Mouse (Mus musculus): ENCODE data around the gene Tbca.

Gene Tbca

DNA sequence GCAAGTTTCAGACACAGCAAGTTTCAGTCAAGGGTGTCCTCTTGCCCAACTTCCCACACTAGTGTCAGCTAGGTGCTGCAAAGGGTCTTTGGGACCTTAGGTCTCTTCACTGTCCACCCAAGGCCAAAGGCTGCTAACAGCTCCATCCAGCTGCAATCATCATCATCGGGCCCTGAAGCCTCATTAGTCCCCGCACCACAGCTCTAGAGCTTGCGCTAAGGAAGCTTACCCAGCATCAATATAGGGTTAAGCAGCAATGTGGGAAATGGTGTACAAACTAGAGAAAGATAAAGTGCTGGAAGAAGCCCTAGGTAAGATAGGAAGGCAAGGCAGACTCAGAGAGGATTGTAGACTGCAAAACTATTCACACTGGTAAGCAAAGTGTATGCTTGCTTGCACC, 92.5 kb downstream of the Tbca start:
- no peak for DNase-seq (ENCODE audit: low read depth)

DNA sequence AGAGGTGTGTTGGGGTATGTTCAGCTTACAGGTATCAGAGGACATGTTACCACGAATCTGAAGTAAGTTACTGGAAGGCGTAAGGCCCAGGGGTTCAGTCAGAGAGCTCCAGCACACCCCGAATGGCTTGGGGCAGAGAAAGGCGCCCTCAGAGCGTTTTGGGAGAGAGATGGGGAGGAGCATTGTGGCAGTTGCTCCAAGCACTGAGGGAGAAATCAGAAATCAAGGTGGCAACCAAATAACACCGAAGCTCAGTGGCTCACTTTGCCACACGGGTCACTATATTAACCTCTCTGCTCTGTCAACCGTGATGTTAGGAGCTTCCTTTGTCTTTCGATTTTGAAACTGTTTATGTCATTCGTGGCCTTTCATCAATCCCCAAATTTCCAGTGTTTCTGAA, 93.5 kb downstream of the Tbca start:
- no peak for DNase-seq (ENCODE audit: low read depth)

DNA sequence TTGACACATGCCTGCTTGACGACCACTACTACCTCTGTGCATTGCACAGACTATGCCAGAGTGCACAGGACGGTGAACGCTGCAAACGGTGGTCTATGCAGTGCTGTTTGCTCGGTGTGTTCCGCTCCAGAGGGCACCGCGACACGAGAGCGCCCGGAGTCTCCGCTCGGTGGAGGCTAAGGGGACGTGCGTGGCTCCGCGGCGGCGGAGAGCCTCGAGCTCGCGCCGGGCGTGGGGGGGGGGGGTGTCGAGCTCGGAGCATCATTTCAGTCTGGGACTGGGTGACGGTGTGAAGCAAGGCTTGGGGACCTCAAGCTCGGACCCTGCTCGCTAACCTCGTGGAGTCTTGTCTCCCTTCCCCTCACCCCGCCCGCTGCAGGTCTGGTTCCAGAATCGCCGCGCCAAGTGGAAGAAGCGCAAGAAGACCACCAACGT, 94.0 kb downstream of the Tbca start:
- no peak for DNase-seq (ENCODE audit: low read depth)

DNA sequence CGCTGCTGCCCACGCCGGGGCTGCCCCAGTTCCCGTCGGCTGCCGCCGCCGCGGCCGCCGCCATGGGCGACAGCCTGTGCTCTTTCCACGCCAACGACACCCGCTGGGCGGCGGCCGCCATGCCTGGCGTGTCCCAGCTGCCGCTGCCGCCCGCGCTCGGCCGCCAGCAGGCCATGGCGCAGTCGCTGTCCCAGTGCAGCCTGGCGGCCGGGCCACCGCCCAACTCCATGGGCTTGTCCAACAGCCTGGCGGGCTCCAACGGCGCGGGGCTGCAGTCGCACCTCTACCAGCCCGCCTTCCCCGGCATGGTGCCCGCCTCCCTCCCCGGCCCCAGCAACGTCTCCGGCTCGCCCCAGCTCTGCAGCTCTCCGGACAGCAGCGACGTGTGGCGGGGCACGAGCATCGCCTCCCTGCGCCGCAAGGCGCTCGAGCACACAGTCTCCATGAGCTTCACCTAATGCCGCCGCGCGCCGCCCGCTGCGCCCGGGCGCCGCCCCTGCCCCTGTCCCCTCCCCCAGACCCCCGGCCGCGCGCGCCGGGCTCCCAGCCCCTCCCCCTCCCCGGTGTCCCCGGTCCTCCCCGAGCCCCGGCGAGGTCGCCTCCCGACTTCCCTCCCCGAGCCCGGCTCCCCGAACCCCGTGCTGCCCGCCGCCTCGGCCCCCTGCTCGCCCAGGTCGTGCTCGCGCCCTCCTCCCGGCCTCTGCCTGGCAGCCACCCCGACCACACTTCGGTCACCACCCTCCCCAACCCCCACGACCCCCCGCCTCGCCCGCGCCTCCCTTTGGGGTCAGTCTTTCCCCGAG, 94.7 kb downstream of the Tbca start:
- no peak for DNase-seq (ENCODE audit: low read depth)

DNA sequence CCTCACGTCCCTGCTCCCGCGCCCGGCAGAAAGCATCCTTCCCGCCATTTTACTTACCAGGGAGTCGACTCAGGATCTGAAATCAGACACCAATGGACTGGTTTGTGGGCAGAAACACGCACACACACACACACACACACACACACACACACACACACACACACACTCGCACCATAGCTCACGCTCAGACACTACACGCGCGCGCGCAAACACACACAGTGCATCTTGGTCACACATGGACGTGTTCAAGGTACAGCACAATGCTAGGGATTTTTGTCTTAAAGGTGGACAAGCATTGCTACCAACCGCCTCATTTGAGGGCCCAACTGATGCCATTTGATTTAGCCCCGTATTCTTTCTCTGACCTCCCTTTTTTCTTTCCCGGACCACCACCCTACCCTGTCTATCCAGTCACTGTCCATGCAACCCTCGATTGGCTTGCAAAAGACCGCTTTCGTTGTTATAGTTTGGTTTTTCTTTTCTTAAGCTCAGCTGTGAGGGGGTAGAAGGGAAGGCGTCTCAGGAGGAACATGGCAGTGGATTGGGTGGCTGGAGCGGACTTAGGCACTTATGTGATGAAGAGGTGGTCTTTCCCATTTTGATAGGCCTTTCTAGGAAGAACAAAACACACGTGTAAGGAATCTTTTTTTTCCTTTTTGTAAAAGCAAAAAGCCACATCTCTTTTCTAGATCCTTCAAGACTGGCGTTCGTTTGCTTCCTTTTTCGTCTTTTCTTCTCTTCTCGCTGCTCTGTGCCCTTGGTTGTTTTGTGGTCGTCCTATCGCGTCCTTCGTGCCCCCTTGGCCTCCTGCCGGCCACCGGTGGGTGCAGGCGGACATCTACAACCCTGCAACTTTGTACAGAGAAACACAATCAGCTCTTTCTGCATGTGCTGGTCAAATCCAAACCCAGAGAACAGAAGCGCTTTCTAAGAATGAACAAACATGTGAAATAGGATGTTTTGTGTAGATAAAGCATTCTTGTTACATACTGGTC, 95.6 kb downstream of the Tbca start:
- DNase-seq (ENCODE audit: low read depth): no peak

DNA sequence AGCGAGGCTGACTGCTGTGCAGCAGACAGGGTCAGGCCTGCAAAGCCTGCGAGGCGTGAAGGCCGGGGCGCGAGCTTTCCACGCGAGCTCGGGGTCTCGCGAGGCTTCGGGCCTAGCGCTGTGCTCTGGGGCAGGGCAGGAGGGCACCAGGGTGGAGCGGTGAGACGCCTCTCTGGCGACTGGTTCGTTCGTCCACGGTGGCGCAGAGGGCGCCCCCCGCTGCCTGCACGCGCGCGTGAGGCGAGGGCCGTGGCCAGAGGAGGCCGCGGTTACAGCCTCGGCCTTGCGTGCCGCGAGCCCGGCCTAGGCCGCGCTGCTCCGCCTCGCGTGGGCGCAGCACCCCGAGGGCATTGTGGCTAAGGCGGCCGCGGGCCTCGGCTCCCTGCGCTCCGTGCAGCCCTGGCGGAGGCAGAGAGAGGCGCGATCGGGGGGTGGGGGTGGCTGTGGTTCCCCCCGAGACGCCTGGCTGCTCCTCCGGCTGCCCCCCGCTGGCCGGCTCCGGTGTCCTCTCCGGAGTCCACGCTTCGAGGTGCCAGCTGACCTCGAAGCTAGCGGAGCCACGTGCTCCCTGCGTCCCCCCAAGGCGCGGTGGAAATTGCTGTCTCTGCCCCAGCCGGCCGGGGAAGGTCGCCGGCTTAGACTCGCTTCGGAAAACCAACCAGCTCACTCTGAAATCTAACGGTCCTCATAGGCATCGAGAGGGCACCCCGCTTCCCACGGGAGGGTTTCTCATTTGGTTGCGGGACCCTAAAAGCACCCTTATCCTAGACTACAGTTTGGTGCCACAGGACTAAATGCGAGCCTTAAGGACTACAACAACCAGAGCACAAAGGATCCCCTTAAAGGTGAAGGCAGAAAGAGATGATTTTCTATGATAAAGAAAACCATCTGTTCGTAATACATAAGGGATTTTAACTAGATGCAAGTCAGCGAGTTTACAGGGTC, 96.9 kb downstream of the Tbca start:
- no peak for DNase-seq (ENCODE audit: low read depth)

Measured in fibroblast of lung, adult 2 months (primary cell).